Mouse (Mus musculus) G1E-ER4 (cell line): Measurements from ENCODE around the gene Gtpbp3. TPM values are rescaled to one million over a fixed set of nuclear protein-coding genes. Genes with fewer than 3 reads are reported as not detected.

Experiments
- GATA1 ChIP-seq: IDR thresholded peaks from one replicate; pipeline ENCODE4 v1.8.0; 2012; ENCODE audit warnings: low read length, inconsistent platforms
- polyA plus RNA-seq: library from polyadenylated mRNA; stranded (reverse); fragments of >175 nt; gene quantifications from 2 replicates; pipeline ENCODE4 v1.2.3, GENCODE M21; 2012

Gene Gtpbp3
- polyA plus RNA-seq, 1 experiment = 51.0 TPM

- TF ChIP-seq GATA1 = no peak
Observed at GRCm38 (mm10) chr8:71476099-71476940, 11.6 kb upstream of the Gtpbp3 start.

DNA sequence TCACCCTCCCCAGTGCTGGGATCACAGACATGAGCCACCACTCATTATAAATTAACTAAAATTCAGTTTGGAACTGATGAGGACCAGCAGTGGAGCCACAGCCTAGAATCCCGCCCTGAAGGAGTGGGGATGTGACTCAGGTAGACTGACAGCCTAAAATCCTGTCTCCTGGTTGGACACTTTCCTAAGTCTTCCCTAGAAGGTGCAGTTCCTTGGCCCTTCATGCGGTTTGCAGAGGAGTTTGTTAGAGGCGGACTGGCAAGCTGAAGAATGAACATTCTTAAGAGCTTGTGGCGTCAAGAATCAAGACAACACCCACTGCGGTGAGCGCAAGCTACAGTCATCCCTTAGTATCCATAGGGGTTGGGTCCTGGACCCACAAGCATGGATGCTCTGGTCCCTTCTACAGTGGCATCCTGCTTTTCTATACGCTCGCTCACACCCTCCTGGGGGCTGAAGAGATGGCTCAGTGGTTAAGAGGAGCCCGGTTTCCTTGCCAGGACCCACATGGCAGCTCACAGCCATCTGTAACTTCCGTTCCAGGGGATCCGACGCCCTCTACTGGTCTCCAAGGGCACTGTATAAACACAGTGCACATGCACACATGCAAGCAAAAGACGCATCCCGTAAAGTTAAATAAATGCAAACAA lies 10.6 kb upstream of the Gtpbp3 start:
- no peak for TF ChIP-seq GATA1

DNA sequence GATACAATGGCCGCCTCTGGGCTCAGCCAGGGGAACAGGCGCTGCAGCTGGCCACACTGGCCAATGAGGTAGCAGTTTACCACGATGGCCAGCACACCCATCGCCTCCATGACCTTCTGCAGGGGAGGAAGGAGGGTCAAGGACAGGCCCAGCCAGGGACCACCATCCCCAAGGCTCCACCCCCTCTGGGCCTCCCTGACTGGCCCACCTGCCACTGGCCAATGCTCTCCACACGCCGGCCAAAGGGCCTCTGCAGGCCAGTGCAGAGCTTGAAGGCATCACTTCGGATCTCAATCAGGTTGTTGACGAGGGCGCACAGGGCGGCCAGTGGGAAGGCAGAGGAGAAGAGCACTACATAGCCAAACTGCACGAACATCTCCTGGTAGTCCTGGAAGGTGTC lies 9.0 kb upstream of the Gtpbp3 start:
- no peak for TF ChIP-seq GATA1

DNA sequence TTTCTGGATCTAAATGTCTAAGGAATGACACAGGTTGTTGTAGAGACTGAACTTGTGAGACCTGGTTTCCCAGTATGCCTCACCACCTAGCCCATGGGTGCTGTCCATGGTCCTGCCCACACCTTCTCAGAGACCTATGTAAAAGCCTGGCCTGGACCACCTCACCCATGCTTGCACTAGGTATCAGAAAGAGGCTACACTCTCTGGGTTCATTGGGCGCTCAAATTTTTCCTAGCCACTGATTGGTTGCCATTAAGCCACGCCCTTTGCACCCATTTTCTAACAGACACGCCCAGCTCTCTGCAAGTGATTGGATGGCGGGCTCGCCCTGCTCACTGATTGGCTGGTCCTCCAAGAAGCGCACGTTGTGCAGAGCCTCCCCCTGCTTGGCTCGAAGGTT lies 4.0 kb upstream of the Gtpbp3 start:
- TF ChIP-seq GATA1 = no peak

GRCm38 (mm10) chr8:71484736-71485135 lies 3.2 kb upstream of the Gtpbp3 start:
- TF ChIP-seq GATA1 = no peak

DNA sequence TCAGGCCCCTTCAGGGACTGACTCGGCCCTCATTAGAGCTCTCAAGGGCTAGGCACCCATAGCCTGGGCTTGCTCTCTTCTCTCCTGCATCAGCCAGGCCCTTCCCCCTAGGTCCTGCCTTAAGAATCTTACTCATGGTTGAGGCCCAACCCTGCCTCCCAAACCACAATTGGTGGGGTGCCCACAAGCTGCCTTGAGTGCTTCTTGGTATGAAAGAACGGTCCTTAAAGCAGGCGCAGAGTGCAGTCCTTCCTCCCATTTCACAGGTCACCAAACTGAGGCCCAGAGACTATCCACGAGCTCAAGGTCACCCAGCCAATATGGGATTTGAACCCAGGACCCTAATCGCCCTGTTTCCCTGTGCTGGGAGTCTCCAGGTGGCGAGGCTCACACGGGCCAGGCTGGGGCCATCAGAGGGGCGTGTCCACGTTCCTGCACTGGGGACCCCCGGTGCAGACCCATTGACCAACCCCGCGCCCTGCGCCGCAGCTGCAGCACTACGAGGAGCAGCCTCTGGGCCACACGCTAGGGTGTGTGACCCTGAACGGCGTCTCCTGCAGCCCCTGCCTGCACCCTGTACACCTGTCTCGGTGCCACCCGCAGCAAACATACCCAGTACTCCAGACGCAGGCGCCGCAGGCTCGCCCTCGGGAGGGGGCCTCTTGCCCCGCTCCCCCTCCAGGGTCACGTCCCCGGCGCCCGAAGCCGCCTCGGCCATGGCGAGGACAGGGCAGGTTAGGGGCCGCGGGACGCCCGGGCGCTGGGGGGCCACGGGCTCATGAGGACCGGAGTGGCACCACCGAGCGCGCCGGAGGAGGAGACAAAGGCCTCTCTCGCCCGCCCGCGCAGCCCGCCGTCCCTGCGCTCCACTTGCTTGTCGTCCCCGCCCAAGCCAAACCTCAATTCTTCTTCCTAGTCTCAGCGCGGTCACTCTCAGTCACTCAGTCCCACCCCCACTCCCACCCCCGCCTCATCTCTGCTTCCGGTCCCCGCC lies 2.5 kb upstream of the Gtpbp3 start, which contains the start of gene Ano8:
Gene Ano8 (minus strand): TSS at position 822 of the 994 bp plus-strand sequence.
- no peak for TF ChIP-seq GATA1

DNA sequence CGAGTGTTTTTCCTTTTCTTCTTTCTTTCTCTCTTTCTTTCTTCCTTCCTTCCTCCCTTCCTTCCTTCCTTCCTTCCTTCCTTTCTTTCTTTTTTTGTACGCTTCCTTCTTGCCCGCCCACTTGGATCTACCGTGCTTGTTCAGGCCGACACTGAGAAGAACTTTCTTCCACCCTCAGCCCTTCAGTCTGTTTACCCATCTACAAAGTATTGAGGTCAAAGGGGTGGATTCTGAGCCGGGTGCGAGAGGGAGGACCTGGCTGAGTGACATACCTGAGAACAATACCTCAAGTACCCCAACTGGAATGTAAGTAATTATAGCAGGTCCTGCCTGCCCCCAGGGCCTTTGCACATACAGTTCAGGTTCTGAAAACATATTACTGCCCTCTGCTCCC lies 1.8 kb upstream of the Gtpbp3 start:
- no peak for TF ChIP-seq GATA1

- no peak for TF ChIP-seq GATA1
Observed at GRCm38 (mm10) chr8:71488454-71488853, 551 bp downstream of the Gtpbp3 start.

- TF ChIP-seq GATA1 = no peak
Observed at GRCm38 (mm10) chr8:71495039-71495438, 7.1 kb downstream of the Gtpbp3 start.

- no peak for TF ChIP-seq GATA1
Observed at GRCm38 (mm10) chr8:71495811-71496210, 7.9 kb downstream of the Gtpbp3 start.

DNA sequence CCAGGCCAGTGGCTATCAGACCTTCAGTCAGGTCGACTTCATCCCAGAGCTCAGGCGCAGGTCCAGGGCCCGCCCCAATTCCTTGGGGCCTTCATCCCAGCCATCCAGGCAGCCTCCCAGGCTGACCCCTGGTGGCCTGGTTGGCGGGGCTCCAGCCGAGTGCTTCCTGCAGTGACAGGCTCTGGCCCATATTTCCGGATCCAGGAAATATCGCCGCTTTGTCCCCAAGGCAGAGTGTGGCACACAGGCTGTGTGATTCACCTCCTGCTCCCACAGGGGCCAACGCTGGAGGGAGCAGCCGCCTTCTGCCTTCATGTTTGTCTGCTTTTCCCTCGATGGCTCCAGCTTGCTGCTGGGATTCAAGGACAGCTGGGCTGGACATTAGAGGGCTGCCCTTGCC lies 8.6 kb downstream of the Gtpbp3 start:
- TF ChIP-seq GATA1 = no peak

DNA sequence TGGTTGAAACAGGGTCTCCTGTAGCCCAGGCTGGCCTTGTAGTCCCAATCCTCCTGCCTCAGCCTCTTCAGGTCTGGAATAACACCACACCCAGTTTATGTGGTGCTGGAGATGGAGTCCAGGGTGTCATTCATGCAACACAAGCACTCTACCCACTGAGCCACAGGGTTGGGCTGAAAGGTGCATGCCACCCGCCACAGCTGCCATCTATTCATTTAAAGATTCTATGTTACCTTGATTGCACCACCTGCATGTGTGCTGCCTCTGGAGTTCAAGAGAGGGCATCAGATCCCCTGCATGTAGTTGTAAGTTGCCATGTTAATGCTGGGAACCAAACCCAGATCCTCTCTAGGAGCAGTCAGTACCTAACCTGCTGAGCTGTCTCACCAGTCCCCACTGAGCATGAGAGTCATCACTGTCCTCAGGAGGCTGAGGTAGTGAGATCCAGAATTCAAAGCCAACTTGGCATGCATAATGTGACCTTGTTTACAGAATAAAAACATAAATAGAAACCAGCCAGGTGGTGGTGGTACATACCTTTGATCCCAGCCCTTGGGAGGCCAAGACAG lies 9.3 kb downstream of the Gtpbp3 start:
- TF ChIP-seq GATA1 = no peak

- TF ChIP-seq GATA1 = no peak
Observed at GRCm38 (mm10) chr8:71497881-71498501, 10.1 kb downstream of the Gtpbp3 start.

- TF ChIP-seq GATA1 = no peak
Observed at GRCm38 (mm10) chr8:71498816-71499690, 11.2 kb downstream of the Gtpbp3 start.
